Mouse (Mus musculus): ENCODE data around the gene Gm1113. TPM values are rescaled to one million over a fixed set of nuclear protein-coding genes. Genes with fewer than 3 reads are reported as not detected.

Gm1113 gene
- not detected in 2 replicates for polyA plus RNA-seq (2014; fragmentation: Nextera tagmentation; extraction: Ambion mirVana)

GRCm38 (mm10) chr9:35518169-35518568, at the start of gene Gm1113:
Gm1113 (minus strand) TSS chr9:35518269.
- H3K4me2 ChIP-seq (replicated peaks), result no peak within 1 kb of the TSS
- H3K27me3 ChIP-seq (ENCODE audit: control insufficient read depth, insufficient read depth, low read length), result no peaks in the 10 kb centered on the region
- no peak within 1 kb of the TSS for H3K4me3 ChIP-seq (replicated peaks; ENCODE audit: low read length)
- no peak for ATAC-seq (ENCODE audit: low FRiP score)
- no peaks in the 10 kb centered on the region for H3K36me3 ChIP-seq (replicated peaks; ENCODE audit: control insufficient read depth, insufficient read depth)
- H3K9me3 ChIP-seq (ENCODE audit: control insufficient read depth, low read length), result no peaks in the 10 kb centered on the region
- DNase-seq (ENCODE audit: low spot score), result no peak
- no peaks in the 10 kb centered on the region for H3K4me1 ChIP-seq (replicated peaks; ENCODE audit: control insufficient read depth, insufficient read depth, low read length)
- H3K27ac ChIP-seq, result no peak within 1 kb of the TSS
- 73% methylated on average over 3 of the region's 3 CpGs for WGBS
- H3K9ac ChIP-seq, result no peak within 1 kb of the TSS

- Histone ChIP-seq H3K27ac (no peak overlapping the region), H3K9ac (no peak overlapping the region), H3K36me3 (replicated peaks; ENCODE audit: control insufficient read depth, insufficient read depth) (peaks cover 55% of the 10 kb centered on the region), H3K4me3 (replicated peaks; ENCODE audit: low read length) (no peak overlapping the region), H3K9me3 (ENCODE audit: control insufficient read depth, low read length) (no peaks in the 10 kb centered on the region), H3K4me1 (replicated peaks; ENCODE audit: control insufficient read depth, insufficient read depth, low read length) (peaks cover 13% of the 10 kb centered on the region), H3K4me2 (replicated peaks) (no peak overlapping the region), H3K27me3 (ENCODE audit: control insufficient read depth, insufficient read depth, low read length) (no peaks in the 10 kb centered on the region)
- ATAC-seq (ENCODE audit: low FRiP score), result no peak
- no peak for DNase-seq (ENCODE audit: low spot score)
- 95% methylated on average over 5 of the region's 5 CpGs for WGBS
Measured at GRCm38 (mm10) chr9:35564536-35565240, 46.6 kb upstream of the Gm1113 start.

GRCm38 (mm10) chr9:35561583-35561982, 43.5 kb upstream of the Gm1113 start:
- Histone ChIP-seq H3K4me2 (replicated peaks) (no peak overlapping the region), H3K27me3 (ENCODE audit: control insufficient read depth, insufficient read depth, low read length) (no peaks in the 10 kb centered on the region), H3K4me1 (replicated peaks; ENCODE audit: control insufficient read depth, insufficient read depth, low read length) (peaks cover 16% of the 10 kb centered on the region), H3K9me3 (ENCODE audit: control insufficient read depth, low read length) (no peaks in the 10 kb centered on the region), H3K27ac (no peak overlapping the region), H3K36me3 (replicated peaks; ENCODE audit: control insufficient read depth, insufficient read depth) (peaks cover 40% of the 10 kb centered on the region), H3K4me3 (replicated peaks; ENCODE audit: low read length) (no peak overlapping the region), H3K9ac (no peak overlapping the region)
- 91% methylated on average over 6 of the region's 6 CpGs for WGBS
- DNase-seq (ENCODE audit: low spot score) (no peak), ATAC-seq (ENCODE audit: low FRiP score) (no peak)

GRCm38 (mm10) chr9:35561076-35561475, 43.0 kb upstream of the Gm1113 start:
- DNase-seq (ENCODE audit: low spot score), result no peak
- ATAC-seq (ENCODE audit: low FRiP score), result no peak
- H3K36me3 ChIP-seq (replicated peaks; ENCODE audit: control insufficient read depth, insufficient read depth), result peaks cover 35% of the 10 kb centered on the region
- no peak overlapping the region for H3K9ac ChIP-seq
- no peaks in the 10 kb centered on the region for H3K27me3 ChIP-seq (ENCODE audit: control insufficient read depth, insufficient read depth, low read length)
- no peak overlapping the region for H3K27ac ChIP-seq
- peaks cover 16% of the 10 kb centered on the region for H3K4me1 ChIP-seq (replicated peaks; ENCODE audit: control insufficient read depth, insufficient read depth, low read length)
- 96% methylated on average over 11 of the region's 11 CpGs for WGBS
- no peak overlapping the region for H3K4me3 ChIP-seq (replicated peaks; ENCODE audit: low read length)
- no peak overlapping the region for H3K4me2 ChIP-seq (replicated peaks)
- no peaks in the 10 kb centered on the region for H3K9me3 ChIP-seq (ENCODE audit: control insufficient read depth, low read length)

GRCm38 (mm10) chr9:35559009-35559890, 41.2 kb upstream of the Gm1113 start:
- DNase-seq (ENCODE audit: low spot score) (peak; percentile 95), ATAC-seq (ENCODE audit: low FRiP score) (peak; percentile 88)
- Histone ChIP-seq H3K27me3 (ENCODE audit: control insufficient read depth, insufficient read depth, low read length) (no peaks in the 10 kb centered on the region), H3K9me3 (ENCODE audit: control insufficient read depth, low read length) (no peaks in the 10 kb centered on the region), H3K4me1 (replicated peaks; ENCODE audit: control insufficient read depth, insufficient read depth, low read length) (peaks cover 16% of the 10 kb centered on the region), H3K4me2 (replicated peaks) (peak overlapping the region; percentile 93), H3K9ac (peak overlapping the region; percentile 75), H3K4me3 (replicated peaks; ENCODE audit: low read length) (peak overlapping the region; percentile 55), H3K36me3 (replicated peaks; ENCODE audit: control insufficient read depth, insufficient read depth) (peaks cover 17% of the 10 kb centered on the region), H3K27ac (peak overlapping the region; percentile 87)
- WGBS, result 2% methylated on average over 31 of the region's 31 CpGs

- under 1% methylated on average over 59 of the region's 59 CpGs for WGBS
- ATAC-seq (ENCODE audit: low FRiP score), result peak; percentile 87
- peak within 1 kb of the TSS; percentile 87 for H3K27ac ChIP-seq
Measured at GRCm38 (mm10) chr9:35558257-35559008, 40.4 kb upstream of the Gm1113 start, which contains the start of the genes Ddx25 and Pus3. Ddx25 (minus strand) TSS chr9:35558528. Pus3 (plus strand) TSS chr9:35558595.

GRCm38 (mm10) chr9:35556494-35557102, 38.5 kb upstream of the Gm1113 start:
- WGBS, result 79% methylated on average over 12 of the region's 12 CpGs
- Histone ChIP-seq H3K4me2 (replicated peaks) (no peak overlapping the region), H3K9ac (no peak overlapping the region), H3K27ac (no peak overlapping the region), H3K4me3 (replicated peaks; ENCODE audit: low read length) (no peak overlapping the region), H3K27me3 (ENCODE audit: control insufficient read depth, insufficient read depth, low read length) (no peaks in the 10 kb centered on the region), H3K36me3 (replicated peaks; ENCODE audit: control insufficient read depth, insufficient read depth) (peaks cover 16% of the 10 kb centered on the region), H3K9me3 (ENCODE audit: control insufficient read depth, low read length) (no peaks in the 10 kb centered on the region), H3K4me1 (replicated peaks; ENCODE audit: control insufficient read depth, insufficient read depth, low read length) (peaks cover 16% of the 10 kb centered on the region)
- DNase-seq (ENCODE audit: low spot score) (no peak), ATAC-seq (ENCODE audit: low FRiP score) (no peak)

More at GRCm38 (mm10) chr9:35558257-35559008, 40.4 kb upstream of the Gm1113 start, which contains the start of the genes Ddx25 and Pus3:
- Histone ChIP-seq H3K27me3 (ENCODE audit: control insufficient read depth, insufficient read depth, low read length) (no peaks in the 10 kb centered on the region), H3K4me3 (replicated peaks; ENCODE audit: low read length) (peak within 1 kb of the TSS; percentile 55), H3K36me3 (replicated peaks; ENCODE audit: control insufficient read depth, insufficient read depth) (peaks cover 13% of the 10 kb centered on the region), H3K9me3 (ENCODE audit: control insufficient read depth, low read length) (no peaks in the 10 kb centered on the region), H3K4me1 (replicated peaks; ENCODE audit: control insufficient read depth, insufficient read depth, low read length) (peaks cover 16% of the 10 kb centered on the region), H3K4me2 (replicated peaks) (peak within 1 kb of the TSS; percentile 93), H3K9ac (peak within 1 kb of the TSS; percentile 75)
- peak; percentile 75 for DNase-seq (ENCODE audit: low spot score)

GRCm38 (mm10) chr9:35548455-35548854, 30.4 kb upstream of the Gm1113 start:
- WGBS, result 76% methylated on average over 9 of the region's 9 CpGs
- H3K4me2 ChIP-seq (replicated peaks), result no peak overlapping the region
- H3K4me1 ChIP-seq (replicated peaks; ENCODE audit: control insufficient read depth, insufficient read depth, low read length), result no peaks in the 10 kb centered on the region
- no peak overlapping the region for H3K9ac ChIP-seq
- no peak overlapping the region for H3K27ac ChIP-seq
- H3K4me3 ChIP-seq (replicated peaks; ENCODE audit: low read length), result no peak overlapping the region
- no peak for ATAC-seq (ENCODE audit: low FRiP score)
- no peaks in the 10 kb centered on the region for H3K27me3 ChIP-seq (ENCODE audit: control insufficient read depth, insufficient read depth, low read length)
- H3K36me3 ChIP-seq (replicated peaks; ENCODE audit: control insufficient read depth, insufficient read depth), result peaks cover 59% of the 10 kb centered on the region
- no peaks in the 10 kb centered on the region for H3K9me3 ChIP-seq (ENCODE audit: control insufficient read depth, low read length)
- no peak for DNase-seq (ENCODE audit: low spot score)
